Mouse (Mus musculus) CH12.LX (cell line): ENCODE measurements around the gene Zfp507. TPM values are rescaled to one million over a fixed set of nuclear protein-coding genes. Genes with fewer than 3 reads are reported as not detected.

ENCODE experiments used
- DNase-seq: peaks from one replicate; pipeline ENCODE4 v3.0.0-alpha.2; 2013; ENCODE audit errors: extremely low read depth
- H3K27ac ChIP-seq: 2 replicates; pipeline ENCODE4 v1.5.1; 2012; ENCODE audit warnings: low read depth, mild to moderate bottlenecking, control low read depth, moderate library complexity; ENCODE audit not compliant: insufficient read depth
- H3K27me3 ChIP-seq: replicated peaks from 2 replicates; pipeline ENCODE3; 2012; ENCODE audit warnings: inconsistent platforms
- H3K36me3 ChIP-seq, 2 experiments: replicated peaks in 1 of 2; 2 replicates each; pipeline versions ENCODE3 to v1.6.1; 2012; ENCODE audit warnings: inconsistent platforms in 1 of 2, low read length in 1 of 2, mild to moderate bottlenecking in 1 of 2, mixed read lengths in 1 of 2, moderate library complexity in 1 of 2; ENCODE audit not compliant: control insufficient read depth in 1 of 2, insufficient read depth in 1 of 2
- H3K4me1 ChIP-seq, 2 experiments: 2 replicates each; pipeline ENCODE4 v1.6.1; 2012; ENCODE audit warnings: inconsistent platforms in 1 of 2, moderate library complexity in 1 of 2; ENCODE audit not compliant: insufficient read depth in 2 of 2, control insufficient read depth in 1 of 2
- H3K4me2 ChIP-seq: 2 replicates; pipeline ENCODE4 v1.6.1; 2012; ENCODE audit warnings: low read depth, mild to moderate bottlenecking, control low read depth; ENCODE audit not compliant: poor library complexity, insufficient read depth, severe bottlenecking
- H3K4me3 ChIP-seq, 3 experiments: fragments of 150-350 bp in 1 of 3; sonication (generic) in 1 of 3; replicated peaks in 1 of 3; 2 replicates each; pipeline versions ENCODE3 to v1.5.1; 2011 to 2012; ENCODE audit warnings: low read depth in 2 of 3, low read length in 2 of 3, mild to moderate bottlenecking in 2 of 3, moderate library complexity in 2 of 3, control low read depth in 1 of 3, improper control_type of control experiment in 1 of 3, inconsistent platforms in 1 of 3, mixed read lengths in 1 of 3; ENCODE audit not compliant: poor library complexity in 1 of 3
- H3K79me2 ChIP-seq: replicated peaks from 2 replicates; pipeline ENCODE4 v1.6.1; 2012; ENCODE audit warnings: mild to moderate bottlenecking, moderate library complexity; ENCODE audit not compliant: control insufficient read depth, poor library complexity, insufficient read depth, severe bottlenecking; ENCODE audit errors: extremely low read depth
- H3K9ac ChIP-seq: 2 replicates; pipeline ENCODE4 v1.6.1; 2012; ENCODE audit warnings: low read depth, mild to moderate bottlenecking, control low read depth, moderate library complexity; ENCODE audit not compliant: insufficient read depth
- H3K9me3 ChIP-seq: replicated peaks from 2 replicates; pipeline ENCODE3; 2012; ENCODE audit warnings: low read length, inconsistent platforms, mixed read lengths
- CHD1 ChIP-seq: IDR thresholded peaks from 2 replicates; pipeline ENCODE4 v1.6.1; 2012; ENCODE audit warnings: low read depth, low read length, improper control_type of control experiment, inconsistent platforms
- CTCF ChIP-seq, 2 experiments: IDR thresholded peaks in 1 of 2; conservative IDR thresholded peaks in 1 of 2; 2 replicates each; pipeline ENCODE4 v1.5.1; 2011 to 2012; ENCODE audit warnings: low read depth in 2 of 2, low read length in 2 of 2, improper control_type of control experiment in 1 of 2, inconsistent platforms in 1 of 2, mild to moderate bottlenecking in 1 of 2, moderate library complexity in 1 of 2
- ELF1 ChIP-seq: IDR thresholded peaks from 2 replicates; pipeline ENCODE4 v1.6.1; 2014; ENCODE audit warnings: low read depth, mild to moderate bottlenecking, inconsistent platforms, low read length, improper control_type of control experiment
- EP300 ChIP-seq: IDR thresholded peaks from 2 replicates; pipeline ENCODE4 v1.6.1; 2011; ENCODE audit warnings: low read length, improper control_type of control experiment
- ETS1 ChIP-seq: conservative IDR thresholded peaks from 2 replicates; pipeline ENCODE4 v1.6.1; 2012; ENCODE audit warnings: low read depth, mild to moderate bottlenecking, inconsistent platforms, low read length, improper control_type of control experiment, moderate library complexity
- GABPA ChIP-seq: IDR thresholded peaks from 2 replicates; pipeline ENCODE4 v1.6.1; 2012; ENCODE audit warnings: low read depth, low read length, improper control_type of control experiment, inconsistent platforms; ENCODE audit not compliant: insufficient replicate concordance
- HCFC1 ChIP-seq: IDR thresholded peaks from 2 replicates; pipeline ENCODE4 v1.6.1; 2012; ENCODE audit warnings: low read depth, mild to moderate bottlenecking, inconsistent platforms, low read length, improper control_type of control experiment
- IRF4 ChIP-seq: IDR thresholded peaks from 2 replicates; pipeline ENCODE4 v1.6.1; 2014; ENCODE audit warnings: low read depth, mild to moderate bottlenecking, inconsistent platforms, low read length, improper control_type of control experiment
- JUN ChIP-seq: IDR thresholded peaks from 2 replicates; pipeline ENCODE4 v1.6.1; 2011; ENCODE audit warnings: low read depth, mild to moderate bottlenecking, low read length, improper control_type of control experiment, moderate library complexity; ENCODE audit not compliant: insufficient read depth
- MAFK ChIP-seq: IDR thresholded peaks from 2 replicates; pipeline ENCODE4 v1.6.1; 2011; ENCODE audit warnings: low read length, improper control_type of control experiment; ENCODE audit not compliant: insufficient replicate concordance
- MXI1 ChIP-seq: IDR thresholded peaks from 2 replicates; pipeline ENCODE4 v1.6.1; 2011; ENCODE audit warnings: mild to moderate bottlenecking, low read depth, low read length, improper control_type of control experiment
- MYC ChIP-seq: IDR thresholded peaks from 2 replicates; pipeline ENCODE4 v1.6.1; 2011; ENCODE audit warnings: low read depth, mild to moderate bottlenecking, improper control_type of control experiment, low read length
- NRF1 ChIP-seq: IDR thresholded peaks from 2 replicates; pipeline ENCODE4 v1.6.1; 2014; ENCODE audit warnings: low read depth, mild to moderate bottlenecking, inconsistent platforms, low read length, improper control_type of control experiment, moderate library complexity
- PAX5 ChIP-seq: IDR thresholded peaks from 2 replicates; pipeline ENCODE4 v1.6.1; 2012; ENCODE audit warnings: low read length, inconsistent platforms, mixed read lengths
- POLR2A ChIP-seq: IDR thresholded peaks from 2 replicates; pipeline ENCODE4 v1.6.1; 2011; ENCODE audit warnings: low read depth, mild to moderate bottlenecking, improper control_type of control experiment, low read length
- POLR2AphosphoS2 ChIP-seq: IDR thresholded peaks from 2 replicates; pipeline ENCODE4 v1.6.1; 2011; ENCODE audit warnings: low read depth, low read length, improper control_type of control experiment
- RCOR1 ChIP-seq: conservative IDR thresholded peaks from 2 replicates; pipeline ENCODE4 v1.6.1; 2012; ENCODE audit warnings: low read depth, mild to moderate bottlenecking, inconsistent platforms, low read length, improper control_type of control experiment
- SIN3A ChIP-seq: IDR thresholded peaks from 2 replicates; pipeline ENCODE4 v1.6.1; 2012; ENCODE audit warnings: low read length, improper control_type of control experiment, inconsistent platforms
- SMC3 ChIP-seq: IDR thresholded peaks from 2 replicates; pipeline ENCODE4 v1.6.1; 2011; ENCODE audit warnings: low read depth, low read length, improper control_type of control experiment
- UBTF ChIP-seq: IDR thresholded peaks from 2 replicates; pipeline ENCODE4 v1.6.1; 2012; ENCODE audit warnings: low read depth, mild to moderate bottlenecking, inconsistent platforms, low read length, improper control_type of control experiment, moderate library complexity
- USF2 ChIP-seq: conservative IDR thresholded peaks from 2 replicates; pipeline ENCODE4 v1.6.1; 2011; ENCODE audit warnings: low read depth, low read length, improper control_type of control experiment
- ZMIZ1 ChIP-seq: IDR thresholded peaks from 2 replicates; pipeline ENCODE4 v1.6.1; 2012; ENCODE audit warnings: low read depth, mild to moderate bottlenecking, inconsistent platforms, low read length, improper control_type of control experiment
- dilution Hi-C: fragments of 300-500 bp; cut with MboI; formaldehyde crosslinking; loops from 2 replicates; pipeline ENCODE4 v1.14.3; 2020; ENCODE audit warnings: low sequenced_read_pairs; ENCODE audit not compliant: extremely low pct_unique_long_range_greater_than_20kb, extremely low pct_ligation_motif_present
- in situ Hi-C: fragments of 300-500 bp; cut with MboI; formaldehyde crosslinking; loops from 3 replicates; pipeline ENCODE4 v1.14.3; 2019; ENCODE audit warnings: low sequenced_read_pairs, low pct_ligation_motif_present, low pct_unique_long_range_greater_than_20kb, mixed read lengths
- polyA plus RNA-seq: library from polyadenylated mRNA; unstranded; fragments of >175 nt; gene quantifications from 2 replicates; pipeline ENCODE4 v1.2.1, GENCODE M21; 2012; ENCODE audit warnings: low read depth; ENCODE audit not compliant: insufficient read length
- total RNA-seq, 2 experiments: library from RNA; depleted of rRNA; stranded (reverse); fragments of 300-350 nt in 1 of 2; fragments of >200 nt in 1 of 2; gene quantifications; 2 replicates each; pipeline ENCODE4 v1.2.3; 2012 to 2014

The Zfp507 gene
- total and polyA plus RNA-seq, 3 experiments: 10.4 to 19.8 (median 19.5) TPM

- H3K27ac ChIP-seq: no peak overlapping the region
- in situ Hi-C loops: no loop called here
- H3K4me3 ChIP-seq: no peak overlapping the region
- H3K79me2 ChIP-seq: no peaks in the 10 kb centered on the region
- TF ChIP-seq RCOR1 (no peak), ELF1 (no peak), IRF4 (no peak), PAX5 (no peak), GABPA (no peak), CHD1 (no peak), ETS1 (no peak), NRF1 (no peak), POLR2A (no peak), UBTF (no peak), EP300 (no peak), ZMIZ1 (no peak), USF2 (no peak), MYC (no peak), MXI1 (no peak), MAFK (no peak), POLR2AphosphoS2 (no peak), SMC3 (no peak), HCFC1 (no peak), JUN (no peak)
- DNase-seq: no peak
- H3K4me2 ChIP-seq: no peak overlapping the region
- H3K9me3 ChIP-seq: peaks cover 2% of the 10 kb centered on the region
- dilution Hi-C loops: no loop called here
- H3K9ac ChIP-seq: no peak overlapping the region
- H3K27me3 ChIP-seq: no peaks in the 10 kb centered on the region
- H3K36me3 ChIP-seq: no peaks in the 10 kb centered on the region
- no peaks in the 10 kb centered on the region for H3K4me1 ChIP-seq
Measured at GRCm38 (mm10) chr7:35732585-35733059, 70.2 kb downstream of the Zfp507 start.

- Histone ChIP-seq H3K4me3 (no peak overlapping the region), H3K79me2 (no peaks in the 10 kb centered on the region), H3K9ac (no peak overlapping the region), H3K4me1 (no peaks in the 10 kb centered on the region), H3K36me3 (no peaks in the 10 kb centered on the region), H3K27ac (no peak overlapping the region), H3K9me3 (no peaks in the 10 kb centered on the region), H3K4me2 (no peak overlapping the region), H3K27me3 (no peaks in the 10 kb centered on the region)
- DNase-seq: no peak
- dilution Hi-C loops: no loop called here
- in situ Hi-C loops: no loop called here
- TF ChIP-seq SIN3A: no peak
- TF ChIP-seq CTCF (conservative IDR thresholded peaks at IDR 0.05 in 1 of 2, IDR thresholded peaks at IDR 0.05 in 1 of 2; ENCODE audit: low read depth in 2 of 2, low read length in 2 of 2): no peak
Measured at GRCm38 (mm10) chr7:35729621-35730031, 73.2 kb downstream of the Zfp507 start.
